Mouse (Mus musculus): ENCODE measurements at regions not wholly inside any gene's neighbourhood (a gene's known extent, or its start where the extent isn't known, plus 50 kb on each side); places are given as distances from the start of the nearest gene placed in this dataset.

GRCm38 (mm10) chr12:77179138-77179537 lies 58.8 kb upstream of the Fut8 start:
- in situ Hi-C loops (cut with MseI, MboI), result no loop called here

- in situ Hi-C loops (cut with MseI, MboI), result no loop called here
These were observed 59.9 kb upstream of the Fut8 start for GRCm38 (mm10) chr12:77177811-77178578.

GRCm38 (mm10) chr12:77177303-77177702 lies 60.6 kb upstream of the Fut8 start:
- in situ Hi-C loops (cut with MseI, MboI), result no loop called here

- in situ Hi-C loops (cut with MseI, MboI), result no loop called here
These were observed 63.9 kb upstream of the Fut8 start for GRCm38 (mm10) chr12:77174032-77174431.

GRCm38 (mm10) chr12:77172540-77172939 lies 65.4 kb upstream of the Fut8 start:
- in situ Hi-C loops (cut with MseI, MboI), result no loop called here

GRCm38 (mm10) chr12:77170257-77170656 lies 67.7 kb upstream of the Fut8 start:
- in situ Hi-C loops (cut with MseI, MboI), result no loop called here

GRCm38 (mm10) chr12:77168367-77168766 lies 69.6 kb upstream of the Fut8 start:
- in situ Hi-C loops (cut with MseI, MboI), result no loop called here

GRCm38 (mm10) chr12:77156698-77157097 lies 81.2 kb upstream of the Fut8 start:
- in situ Hi-C loops (cut with MseI, MboI), result no loop called here

GRCm38 (mm10) chr12:77155626-77156025 lies 82.3 kb upstream of the Fut8 start:
- in situ Hi-C loops (cut with MseI, MboI), result no loop called here

GRCm38 (mm10) chr12:77151471-77151870 lies 86.5 kb upstream of the Fut8 start:
- in situ Hi-C loops (cut with MseI, MboI), result no loop called here

- in situ Hi-C loops (cut with MseI, MboI), result no loop called here
These were observed 88.1 kb upstream of the Fut8 start for GRCm38 (mm10) chr12:77149835-77150234.

- in situ Hi-C loops (cut with MseI, MboI), result no loop called here
These were observed 89.8 kb upstream of the Fut8 start for GRCm38 (mm10) chr12:77148146-77148545.

- in situ Hi-C loops (cut with MseI, MboI), result no loop called here
These were observed 94.0 kb upstream of the Fut8 start for GRCm38 (mm10) chr12:77143958-77144357.

- in situ Hi-C loops (cut with MseI, MboI), result no loop called here
These were observed 94.4 kb upstream of the Fut8 start for GRCm38 (mm10) chr12:77143521-77143920.

- in situ Hi-C loops (cut with MseI, MboI), result no loop called here
These were observed 94.8 kb upstream of the Fut8 start for GRCm38 (mm10) chr12:77143105-77143504.

GRCm38 (mm10) chr12:77142224-77142623 lies 95.7 kb upstream of the Fut8 start:
- in situ Hi-C loops (cut with MseI, MboI), result no loop called here

- in situ Hi-C loops (cut with MseI, MboI), result no loop called here
These were observed 96.4 kb upstream of the Fut8 start for GRCm38 (mm10) chr12:77141260-77142201.

GRCm38 (mm10) chr12:77140656-77141055 lies 97.3 kb upstream of the Fut8 start:
- in situ Hi-C loops (cut with MseI, MboI), result no loop called here

- in situ Hi-C loops (cut with MseI, MboI), result no loop called here
These were observed 97.8 kb upstream of the Fut8 start for GRCm38 (mm10) chr12:77140141-77140540.

GRCm38 (mm10) chr12:77139718-77140117 lies 98.2 kb upstream of the Fut8 start:
- in situ Hi-C loops (cut with MseI, MboI), result no loop called here

GRCm38 (mm10) chr12:77138506-77139201 lies 99.3 kb upstream of the Fut8 start:
- in situ Hi-C loops (cut with MseI, MboI), result no loop called here

- in situ Hi-C loops (cut with MseI, MboI), result no loop called here
These were observed 100.6 kb upstream of the Fut8 start for GRCm38 (mm10) chr12:77137291-77137830.

Data from mouse trophoblast stem cell (cell line).